Mouse (Mus musculus) liver, embryonic 14.5 days (tissue): Measurements from ENCODE around the gene Dennd2c.

Experiments used
- CTCF ChIP-seq: IDR thresholded peaks from 2 replicates; pipeline ENCODE4 v1.5.1; 2016; ENCODE audit warnings: antibody characterized with exemption, low read depth, control low read depth
- EP300 ChIP-seq: IDR thresholded peaks from 2 replicates; pipeline ENCODE4 v1.6.1; 2016; ENCODE audit warnings: antibody characterized with exemption, low read depth

DNA sequence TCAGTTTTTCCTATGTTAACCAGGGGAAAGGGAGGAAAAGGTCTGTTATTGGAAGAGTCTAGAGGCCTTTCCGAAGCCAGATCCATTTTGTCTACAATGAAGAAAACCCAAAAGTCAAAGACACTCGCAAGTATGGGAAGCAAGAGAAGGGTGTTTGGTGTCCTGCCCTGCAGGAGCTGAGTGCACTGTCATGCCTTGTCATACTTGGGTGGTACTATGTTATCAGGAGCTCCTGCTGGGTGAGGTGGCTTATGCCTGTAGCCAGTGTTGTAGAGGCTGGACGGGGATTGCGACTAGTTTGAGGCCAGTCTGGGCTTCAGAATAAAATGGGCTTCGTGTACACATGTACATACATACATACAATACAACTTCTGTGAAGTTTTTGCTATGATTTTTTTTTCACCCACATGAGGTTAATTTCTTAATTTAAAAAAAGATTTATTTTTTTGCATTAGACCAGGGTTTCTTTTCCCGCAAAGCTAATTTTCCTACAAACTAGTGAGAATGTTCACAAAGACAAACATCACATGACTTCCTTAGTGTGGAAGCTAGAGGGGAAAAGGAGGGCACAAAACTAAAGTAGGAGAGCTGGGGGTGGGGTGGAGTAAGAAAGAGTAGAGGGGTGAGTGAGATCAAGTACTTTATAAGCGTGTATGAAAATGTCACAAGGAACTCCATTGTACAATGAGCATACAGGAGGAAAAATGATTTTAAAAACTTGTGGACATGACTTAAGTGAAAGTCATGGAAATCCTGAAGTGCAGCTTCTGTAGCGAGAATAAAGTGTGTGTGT is 27.2 kb downstream of the Dennd2c start:
- TF ChIP-seq CTCF: 0 out of 2 replicates have a peak, but pooled peaks have one; percentile 13
- TF ChIP-seq EP300: peak; percentile 91
